Mouse (Mus musculus) liver, embryonic 14.5 days (tissue): ENCODE measurements around the gene Mllt1. TPM values are rescaled to one million over a fixed set of nuclear protein-coding genes. Genes with fewer than 3 reads are reported as not detected.

ENCODE experiments used
- ATAC-seq: fragments of 200-750 bp; cut with Nextera tagmentation; 2 replicates; pipeline ENCODE4 v1.8.0; 2017; ENCODE audit warnings: moderate number of reproducible peaks, mild to moderate bottlenecking, moderate library complexity; ENCODE audit not compliant: insufficient read depth
- DNase-seq, 3 experiments: peaks; one replicate each; pipeline ENCODE4 v3.0.0-alpha.2; 2012 to 2013; ENCODE audit warnings: low read depth in 3 of 3, low spot score in 3 of 3
- H3K27ac ChIP-seq: fragments of 300-500 bp; sonication (generic); 2 replicates; pipeline ENCODE4 v1.5.1; 2014; ENCODE audit warnings: moderate library complexity, mild to moderate bottlenecking, control low read depth, inconsistent platforms
- H3K27me3 ChIP-seq: fragments of 300-500 bp; sonication (generic); 2 replicates; pipeline ENCODE4 v1.6.1; 2014; ENCODE audit warnings: mild to moderate bottlenecking, low read length, moderate library complexity; ENCODE audit not compliant: control insufficient read depth, insufficient read depth
- H3K36me3 ChIP-seq: fragments of 300-500 bp; sonication (generic); replicated peaks from 2 replicates; pipeline ENCODE4 v1.6.1; 2014; ENCODE audit warnings: low read depth; ENCODE audit not compliant: control insufficient read depth, insufficient read depth
- H3K4me1 ChIP-seq, 2 experiments: fragments of 200-500 bp in 1 of 2; fragments of 300-500 bp in 1 of 2; sonication (generic) in 1 of 2; replicated peaks; 2 replicates each; pipeline ENCODE4 v1.6.1; 2012 to 2014; ENCODE audit warnings: antibody characterized with exemption in 1 of 2, inconsistent platforms in 1 of 2, low read length in 1 of 2; ENCODE audit not compliant: control insufficient read depth in 2 of 2, insufficient read depth in 2 of 2
- H3K4me2 ChIP-seq: fragments of 300-500 bp; sonication (generic); 2 replicates; pipeline ENCODE4 v1.6.1; 2014; ENCODE audit warnings: low read depth, mild to moderate bottlenecking, control low read depth, moderate library complexity
- H3K4me3 ChIP-seq, 2 experiments: fragments of 200-500 bp in 1 of 2; fragments of 300-500 bp in 1 of 2; sonication (generic) in 1 of 2; 2 replicates each; pipeline ENCODE4 v1.5.1; 2012 to 2014; ENCODE audit warnings: low read depth in 2 of 2, low read length in 2 of 2, mild to moderate bottlenecking in 2 of 2, control low read depth in 1 of 2, inconsistent platforms in 1 of 2, moderate library complexity in 1 of 2; ENCODE audit not compliant: insufficient read depth in 1 of 2
- H3K9ac ChIP-seq: fragments of 300-500 bp; sonication (generic); replicated peaks from 2 replicates; pipeline ENCODE4 v1.6.1; 2014; ENCODE audit warnings: mild to moderate bottlenecking, control low read depth, moderate library complexity
- H3K9me3 ChIP-seq: fragments of 300-500 bp; sonication (generic); 2 replicates; pipeline ENCODE4 v1.6.1; 2016; ENCODE audit warnings: low read length, mixed read lengths; ENCODE audit not compliant: control insufficient read depth
- CTCF ChIP-seq: IDR thresholded peaks from 2 replicates; pipeline ENCODE4 v1.5.1; 2016; ENCODE audit warnings: antibody characterized with exemption, low read depth, control low read depth
- EP300 ChIP-seq: IDR thresholded peaks from 2 replicates; pipeline ENCODE4 v1.6.1; 2016; ENCODE audit warnings: antibody characterized with exemption, low read depth
- WGBS: fragments of 180-500 bp; shearing (Covaris S2); extraction: QIAGEN DNeasy Blood & Tissue Kit; methylation state at CpG from one replicate; pipeline ENCODE4 v1.1.7; 2014; ENCODE audit not compliant: insufficient replicate concordance; 5-methylcytosine and 5-hydroxymethylcytosine counted together
- polyA plus RNA-seq, 2 experiments: library from polyadenylated mRNA; depleted of rRNA in 1 of 2; stranded (reverse) in 1 of 2; unstranded in 1 of 2; fragments of >200 nt; fragmentation: Nextera tagmentation in 1 of 2; extraction: Ambion mirVana in 1 of 2; gene quantifications; 2 replicates each; pipeline versions ENCODE4 v1.2.1 to v1.2.3; 2012 to 2014

The Mllt1 gene
- polyA plus RNA-seq, 2 experiments, result 3.7 to 12.0 TPM

DNA sequence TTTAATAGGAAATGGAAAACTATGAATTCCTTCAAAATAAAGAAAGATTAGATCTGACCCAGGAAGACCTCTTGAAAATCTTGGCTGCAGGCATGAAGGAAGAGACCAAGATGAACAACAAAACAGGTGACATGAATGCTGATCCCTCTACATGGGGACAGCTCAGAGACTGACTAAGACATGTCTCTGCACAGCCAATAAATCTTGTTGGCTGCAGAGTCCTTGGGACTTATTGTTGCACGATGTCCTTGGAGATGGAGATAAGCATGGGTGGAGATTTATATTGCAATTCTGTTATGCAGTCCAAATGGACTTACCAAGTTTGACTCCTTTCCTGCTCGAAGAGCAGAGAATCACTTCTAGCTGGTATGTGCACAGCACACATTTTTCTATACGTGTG lies 34.1 kb upstream of the Mllt1 start:
- WGBS, result 40% methylated on average over 3 of the region's 3 CpGs
- no peak overlapping the region for H3K4me2 ChIP-seq
- H3K4me1 ChIP-seq, result no peaks in the 10 kb centered on the region
- H3K27ac ChIP-seq, result no peak overlapping the region
- H3K36me3 ChIP-seq, result no peaks in the 10 kb centered on the region
- TF ChIP-seq EP300, result no peak
- TF ChIP-seq CTCF, result no peak
- no peak for DNase-seq
- ATAC-seq, result no peak
- H3K9ac ChIP-seq, result no peak overlapping the region
- no peaks in the 10 kb centered on the region for H3K9me3 ChIP-seq
- no peaks in the 10 kb centered on the region; the same call in 1 of the 2 replicates for H3K27me3 ChIP-seq
- H3K4me3 ChIP-seq, result no peak overlapping the region

DNA sequence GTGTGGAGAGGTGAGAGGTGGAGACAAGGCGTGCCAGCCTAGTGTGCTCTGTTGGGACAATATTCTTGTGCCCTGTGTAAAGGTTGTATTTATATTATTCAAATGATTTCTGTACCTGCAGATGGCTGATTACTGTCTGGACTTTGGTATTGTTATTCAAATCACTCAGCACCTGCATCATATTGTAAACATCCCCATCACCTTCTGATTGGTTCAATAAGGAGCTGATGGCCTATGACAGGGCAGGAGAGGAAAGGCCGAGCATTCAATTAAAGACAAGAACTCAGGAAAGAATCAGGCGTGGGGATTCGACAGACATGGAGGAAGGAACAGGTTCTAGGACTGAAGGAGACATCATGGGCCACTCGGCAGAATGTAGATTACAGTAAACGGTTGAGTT lies 28.4 kb upstream of the Mllt1 start:
- Histone ChIP-seq H3K9me3 (no peaks in the 10 kb centered on the region), H3K9ac (no peak overlapping the region), H3K36me3 (no peaks in the 10 kb centered on the region), H3K27me3 (no peaks in the 10 kb centered on the region), H3K4me1 (no peaks in the 10 kb centered on the region), H3K4me3 (no peak overlapping the region), H3K4me2 (no peak overlapping the region), H3K27ac (no peak overlapping the region)
- 58% methylated on average over 6 of the region's 6 CpGs for WGBS
- DNase-seq, result no peak
- no peak for TF ChIP-seq CTCF
- no peak for TF ChIP-seq EP300
- ATAC-seq, result no peak

DNA sequence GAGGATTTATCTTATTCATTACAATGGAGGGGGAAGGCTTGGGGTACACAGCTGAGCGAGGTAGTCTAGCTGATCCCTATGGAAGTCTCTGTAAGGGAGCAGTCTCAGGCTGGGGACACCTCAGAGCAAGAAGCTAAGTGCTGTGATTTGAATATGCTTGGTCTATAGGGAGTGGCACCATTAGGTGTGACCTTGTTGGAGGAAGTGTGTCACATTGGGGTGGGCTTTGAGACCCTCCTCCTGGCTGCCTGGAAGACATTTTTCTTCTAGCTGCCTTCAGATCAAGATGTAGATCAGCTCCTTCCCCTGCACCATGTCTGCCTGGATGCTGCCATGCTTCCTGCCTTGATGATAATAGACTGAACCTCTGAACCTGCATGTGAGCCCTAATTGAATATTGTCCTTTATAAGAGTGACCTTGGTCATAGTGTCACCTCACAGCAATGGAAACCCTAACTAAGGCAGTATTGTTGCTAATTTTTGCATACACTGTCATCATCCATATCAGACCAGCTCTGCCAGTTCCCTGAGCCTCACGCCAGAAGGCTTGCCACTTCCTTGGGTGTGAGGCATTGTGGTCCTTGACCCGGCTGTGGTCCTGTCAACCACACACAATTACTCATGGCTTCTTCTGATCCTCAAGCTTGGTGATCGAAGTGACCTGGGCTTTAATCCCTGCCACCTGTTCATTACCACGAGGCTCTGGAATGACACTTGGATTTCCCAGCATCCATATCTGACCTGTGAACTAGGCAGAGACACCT lies 27.6 kb upstream of the Mllt1 start:
- Histone ChIP-seq H3K4me1 (peaks cover 7% of the 10 kb centered on the region in 2 experiments), H3K27me3 (no peaks in the 10 kb centered on the region), H3K4me3 (no peak overlapping the region), H3K4me2 (no peak overlapping the region), H3K36me3 (no peaks in the 10 kb centered on the region), H3K9me3 (no peaks in the 10 kb centered on the region), H3K27ac (no peak overlapping the region), H3K9ac (no peak overlapping the region)
- DNase-seq (no peak), ATAC-seq (no peak)
- TF ChIP-seq EP300 (no peak), CTCF (no peak)
- 44% methylated on average over 5 of the region's 5 CpGs for WGBS

DNA sequence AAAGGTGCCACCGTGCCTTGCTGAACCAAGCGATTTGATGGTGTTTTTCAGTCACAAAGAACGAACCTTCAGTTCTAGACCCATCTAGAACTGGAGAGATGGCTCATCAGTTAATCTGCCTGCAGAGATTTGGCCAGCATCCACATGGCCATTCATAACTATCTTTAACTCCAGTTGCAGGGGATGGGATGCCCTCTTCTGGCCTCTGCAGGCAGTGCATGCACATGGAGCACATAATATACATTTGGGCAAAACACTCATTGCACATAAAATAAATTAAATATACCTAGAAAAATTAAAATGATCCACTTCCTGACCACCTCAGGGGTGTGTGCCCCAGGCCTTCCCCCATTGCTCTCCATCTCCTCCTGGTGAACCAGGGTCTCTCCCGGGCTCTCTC lies 26.7 kb upstream of the Mllt1 start:
- Histone ChIP-seq H3K27me3 (no peaks in the 10 kb centered on the region), H3K9ac (no peak overlapping the region), H3K4me3 (no peak overlapping the region), H3K27ac (no peak overlapping the region), H3K36me3 (no peaks in the 10 kb centered on the region), H3K9me3 (no peaks in the 10 kb centered on the region), H3K4me2 (no peak overlapping the region), H3K4me1 (peaks cover 13 to 14% of the 10 kb centered on the region in 2 experiments)
- ATAC-seq, result no peak
- TF ChIP-seq CTCF (peak; percentile 39), EP300 (no peak)
- WGBS, result 77% methylated on average over 4 of the region's 4 CpGs
- DNase-seq, result no peak

DNA sequence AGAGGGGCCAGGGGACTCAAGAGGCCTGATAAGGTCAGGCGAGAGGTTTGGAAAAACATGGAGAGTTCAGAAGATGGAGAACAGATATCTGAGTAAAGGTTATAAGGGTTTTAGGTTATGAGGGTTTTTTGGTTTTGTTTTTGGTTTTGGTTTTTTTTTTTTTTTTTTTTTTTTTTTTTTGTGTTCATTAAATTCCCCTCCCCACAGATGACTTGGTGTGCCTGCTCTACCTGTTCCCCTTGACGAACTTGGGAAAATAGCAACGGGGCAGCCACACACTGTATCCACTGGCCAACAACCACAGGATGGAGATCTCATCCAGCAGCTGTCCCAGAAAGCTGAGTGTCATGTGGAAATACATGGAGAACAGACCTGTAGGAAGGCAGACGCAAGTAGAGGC lies 23.5 kb upstream of the Mllt1 start:
- Histone ChIP-seq H3K9me3 (no peaks in the 10 kb centered on the region), H3K4me1 (peaks cover 13 to 14% of the 10 kb centered on the region in 2 experiments), H3K9ac (no peak overlapping the region), H3K4me3 (no peak overlapping the region), H3K27me3 (no peaks in the 10 kb centered on the region), H3K27ac (no peak overlapping the region), H3K4me2 (no peak overlapping the region), H3K36me3 (no peaks in the 10 kb centered on the region)
- ATAC-seq (no peak), DNase-seq (no peak)
- no peak for TF ChIP-seq EP300
- no peak for TF ChIP-seq CTCF
- WGBS, result 58% methylated on average over 4 of the region's 4 CpGs
